Mouse (Mus musculus) MEL (cell line): Measurements from ENCODE around the gene Itgb1bp1. TPM values are rescaled to one million over a fixed set of nuclear protein-coding genes. Genes with fewer than 3 reads are reported as not detected.

ENCODE experiments used
- DNase-seq: peaks from one replicate; pipeline ENCODE4 v3.0.0; 2011; ENCODE audit warnings: low read depth, low spot score
- H3K27ac ChIP-seq: 2 replicates; pipeline ENCODE4 v1.5.1; 2012; ENCODE audit warnings: low read depth, mild to moderate bottlenecking, control low read depth, low read length, moderate library complexity; ENCODE audit not compliant: control insufficient read depth
- H3K27me3 ChIP-seq, 2 experiments: fragments of 150-350 bp in 1 of 2; sonication (generic) in 1 of 2; 2 replicates each; pipeline ENCODE4 v1.6.1; 2012; ENCODE audit warnings: low read length in 2 of 2, mild to moderate bottlenecking in 2 of 2, improper control_type of control experiment in 1 of 2, moderate library complexity in 1 of 2; ENCODE audit not compliant: insufficient read depth in 2 of 2, control insufficient read depth in 1 of 2
- H3K36me3 ChIP-seq, 2 experiments: 2 replicates each; pipeline ENCODE4 v1.6.1; 2012 to 2014; ENCODE audit warnings: low read length in 2 of 2, improper control_type of control experiment in 1 of 2, inconsistent platforms in 1 of 2, mild to moderate bottlenecking in 1 of 2; ENCODE audit not compliant: insufficient read depth in 2 of 2, control insufficient read depth in 1 of 2
- H3K4me1 ChIP-seq, 2 experiments: fragments of 150-350 bp in 1 of 2; sonication (generic) in 1 of 2; 2 replicates each; pipeline ENCODE4 v1.6.1; 2012; ENCODE audit warnings: low read length in 2 of 2, improper control_type of control experiment in 1 of 2, mild to moderate bottlenecking in 1 of 2; ENCODE audit not compliant: insufficient read depth in 2 of 2, control insufficient read depth in 1 of 2
- H3K4me3 ChIP-seq, 2 experiments: fragments of 150-350 bp in 1 of 2; sonication (generic) in 1 of 2; 2 replicates each; pipeline ENCODE4 v1.5.1; 2012; ENCODE audit warnings: low read depth in 2 of 2, low read length in 2 of 2, mild to moderate bottlenecking in 2 of 2, moderate library complexity in 2 of 2, control low read depth in 1 of 2, improper control_type of control experiment in 1 of 2; ENCODE audit not compliant: control insufficient read depth in 1 of 2, insufficient read depth in 1 of 2
- H3K79me2 ChIP-seq: 2 replicates; pipeline ENCODE4 v1.6.1; 2012; ENCODE audit warnings: mild to moderate bottlenecking, low read length, moderate library complexity; ENCODE audit not compliant: control insufficient read depth, poor library complexity, insufficient read depth
- H3K9ac ChIP-seq: 2 replicates; pipeline ENCODE4 v1.6.1; 2012; ENCODE audit warnings: low read depth, mild to moderate bottlenecking, control low read depth, low read length, moderate library complexity; ENCODE audit not compliant: control insufficient read depth, poor library complexity, severe bottlenecking
- H3K9me3 ChIP-seq: fragments of 150-350 bp; sonication (generic); replicated peaks from 2 replicates; pipeline ENCODE4 v1.6.1; 2012; ENCODE audit warnings: mild to moderate bottlenecking, low read length, improper control_type of control experiment, moderate library complexity; ENCODE audit not compliant: insufficient read depth
- CTCF ChIP-seq, 3 experiments: IDR thresholded peaks in 2 of 3; conservative IDR thresholded peaks in 1 of 3; 2 replicates each; pipeline ENCODE4 v1.5.1; 2011 to 2012; ENCODE audit warnings: low read length in 3 of 3, low read depth in 2 of 3, mild to moderate bottlenecking in 2 of 3, improper control_type of control experiment in 1 of 3, inconsistent platforms in 1 of 3, mixed read lengths in 1 of 3, moderate library complexity in 1 of 3; ENCODE audit not compliant: control insufficient read depth in 1 of 3, insufficient read depth in 1 of 3, poor library complexity in 1 of 3, severe bottlenecking in 1 of 3
- E2F4 ChIP-seq: IDR thresholded peaks from 2 replicates; pipeline ENCODE4 v1.6.1; 2011; ENCODE audit warnings: low read depth, low read length, improper control_type of control experiment, borderline replicate concordance
- EP300 ChIP-seq, 2 experiments: IDR thresholded peaks; 2 replicates each; pipeline ENCODE4 v1.6.1; 2011; ENCODE audit warnings: improper control_type of control experiment in 2 of 2, low read length in 2 of 2, low read depth in 1 of 2, mild to moderate bottlenecking in 1 of 2
- ETS1 ChIP-seq: IDR thresholded peaks from 2 replicates; pipeline ENCODE4 v1.6.1; 2012; ENCODE audit warnings: low read depth, mild to moderate bottlenecking, inconsistent platforms, low read length, improper control_type of control experiment, moderate library complexity
- GABPA ChIP-seq: IDR thresholded peaks from 2 replicates; pipeline ENCODE4 v1.6.1; 2012; ENCODE audit warnings: low read depth, mild to moderate bottlenecking, inconsistent platforms, low read length, improper control_type of control experiment, moderate library complexity
- JUND ChIP-seq: IDR thresholded peaks from 2 replicates; pipeline ENCODE4 v1.6.1; 2011; ENCODE audit warnings: low read depth, mild to moderate bottlenecking, improper control_type of control experiment, low read length
- MAZ ChIP-seq: IDR thresholded peaks from 2 replicates; pipeline ENCODE4 v1.6.1; 2012; ENCODE audit warnings: low read depth, mild to moderate bottlenecking, inconsistent platforms, low read length, improper control_type of control experiment
- MEF2A ChIP-seq: IDR thresholded peaks from 2 replicates; pipeline ENCODE4 v1.6.1; 2014; ENCODE audit warnings: low read depth, mild to moderate bottlenecking, inconsistent platforms, low read length, improper control_type of control experiment; ENCODE audit not compliant: poor library complexity, insufficient replicate concordance, severe bottlenecking; ENCODE audit errors: extremely low read depth
- MXI1 ChIP-seq: IDR thresholded peaks from 2 replicates; pipeline ENCODE4 v1.6.1; 2011; ENCODE audit warnings: mild to moderate bottlenecking, low read depth, low read length, improper control_type of control experiment
- MYB ChIP-seq: IDR thresholded peaks from 2 replicates; pipeline ENCODE4 v1.6.1; 2011; ENCODE audit warnings: mild to moderate bottlenecking, low read depth, low read length, improper control_type of control experiment
- MYC ChIP-seq: IDR thresholded peaks from 2 replicates; pipeline ENCODE4 v1.6.1; 2011; ENCODE audit warnings: low read depth, mild to moderate bottlenecking, low read length, improper control_type of control experiment, moderate library complexity
- POLR2AphosphoS2 ChIP-seq: IDR thresholded peaks from 2 replicates; pipeline ENCODE4 v1.6.1; 2011; ENCODE audit warnings: low read length, improper control_type of control experiment
- POLR2AphosphoS5 ChIP-seq: IDR thresholded peaks from 2 replicates; pipeline ENCODE4 v1.6.1; 2012; ENCODE audit warnings: low read depth, borderline replicate concordance, mild to moderate bottlenecking, inconsistent platforms, low read length, moderate library complexity, mixed read lengths
- RAD21 ChIP-seq: IDR thresholded peaks from 2 replicates; pipeline ENCODE4 v1.6.1; 2011; ENCODE audit warnings: mild to moderate bottlenecking, low read depth, low read length, improper control_type of control experiment
- TAL1 ChIP-seq: IDR thresholded peaks from 2 replicates; pipeline ENCODE4 v1.6.1; 2012; ENCODE audit warnings: mild to moderate bottlenecking, inconsistent platforms, low read length, moderate library complexity, mixed read lengths
- TBP ChIP-seq: IDR thresholded peaks from 2 replicates; pipeline ENCODE4 v1.8.0; 2011; ENCODE audit warnings: low read depth, low read length, improper control_type of control experiment
- TCF12 ChIP-seq: IDR thresholded peaks from 2 replicates; pipeline ENCODE4 v1.6.1; 2014; ENCODE audit warnings: low read depth, mild to moderate bottlenecking, inconsistent platforms, low read length, improper control_type of control experiment, moderate library complexity
- USF1 ChIP-seq: IDR thresholded peaks from 2 replicates; pipeline ENCODE4 v1.6.1; 2014; ENCODE audit warnings: low read depth, mild to moderate bottlenecking, inconsistent platforms, low read length, improper control_type of control experiment, moderate library complexity
- ZC3H11A ChIP-seq: IDR thresholded peaks from 2 replicates; pipeline ENCODE4 v1.6.1; 2012; ENCODE audit warnings: low read depth, mild to moderate bottlenecking, inconsistent platforms, low read length, improper control_type of control experiment
- ZKSCAN1 ChIP-seq: IDR thresholded peaks from 2 replicates; pipeline ENCODE4 v1.6.1; 2012; ENCODE audit warnings: low read depth, mild to moderate bottlenecking, inconsistent platforms, low read length, improper control_type of control experiment, moderate library complexity
- ZMIZ1 ChIP-seq: IDR thresholded peaks from 2 replicates; pipeline ENCODE4 v1.6.1; 2012; ENCODE audit warnings: low read depth, mild to moderate bottlenecking, inconsistent platforms, low read length, improper control_type of control experiment, moderate library complexity
- polyA plus RNA-seq, 2 experiments: library from polyadenylated mRNA; stranded (reverse) in 1 of 2; unstranded in 1 of 2; fragments of >175 nt in 1 of 2; fragments of >200 nt in 1 of 2; gene quantifications; 2 replicates each; pipeline versions ENCODE4 v1.2.1 to v1.2.4; 2012; ENCODE audit warnings: low replicate concordance in 2 of 2, low read depth in 1 of 2; ENCODE audit not compliant: insufficient read length in 2 of 2, insufficient read depth in 1 of 2, missing spikeins in 1 of 2
- total RNA-seq: library from RNA; depleted of rRNA; stranded (reverse); fragments of 300-350 nt; gene quantifications from 2 replicates; pipeline ENCODE4 v1.2.3, GENCODE M21; 2012

Itgb1bp1 gene
- total and polyA plus RNA-seq, 3 experiments, result 22.0 to 41.3 TPM; not detected in 1

- Histone ChIP-seq H3K4me3 (no peak overlapping the region), H3K9ac (no peak overlapping the region), H3K79me2 (no peaks in the 10 kb centered on the region), H3K9me3 (no peaks in the 10 kb centered on the region), H3K27ac (no peak overlapping the region), H3K4me1 (no peaks in the 10 kb centered on the region), H3K27me3 (no peaks in the 10 kb centered on the region), H3K36me3 (no peaks in the 10 kb centered on the region)
- TF ChIP-seq RAD21, result no peak
- no peak for TF ChIP-seq MYB
- no peak for TF ChIP-seq TAL1
- TF ChIP-seq POLR2AphosphoS5, result no peak
- no peak for TF ChIP-seq JUND
- TF ChIP-seq EP300 (IDR thresholded peaks at IDR 0.05; ENCODE audit: low read depth in 1 of 2, low read length in 2 of 2), result no peak
- no peak for TF ChIP-seq MEF2A
- TF ChIP-seq USF1, result no peak
- no peak for TF ChIP-seq POLR2AphosphoS2
- TF ChIP-seq MAZ, result no peak
- TF ChIP-seq ZMIZ1, result no peak
- no peak for DNase-seq
Observed at GRCm38 (mm10) chr12:21263256-21263655, 22.8 kb downstream of the Itgb1bp1 start.

GRCm38 (mm10) chr12:21261521-21261920 is 24.6 kb downstream of the Itgb1bp1 start:
- no peaks in the 10 kb centered on the region for H3K9me3 ChIP-seq
- H3K4me3 ChIP-seq, result no peak overlapping the region
- TF ChIP-seq POLR2AphosphoS2 (no peak), CTCF (IDR thresholded peaks at IDR 0.05 in 2 of 3, conservative IDR thresholded peaks at IDR 0.05 in 1 of 3; ENCODE audit: control insufficient read depth in 1 of 3, insufficient read depth in 1 of 3, low read depth in 2 of 3, low read length in 3 of 3, poor library complexity in 1 of 3, severe bottlenecking in 1 of 3) (no peak), MYC (no peak), GABPA (no peak), TBP (no peak), MYB (no peak), TCF12 (no peak), ZKSCAN1 (no peak), MEF2A (no peak), MAZ (no peak), ZC3H11A (no peak), ETS1 (no peak), E2F4 (no peak), EP300 (IDR thresholded peaks at IDR 0.05; ENCODE audit: low read depth in 1 of 2, low read length in 2 of 2) (no peak), MXI1 (no peak)
- no peak overlapping the region for H3K27ac ChIP-seq
- DNase-seq, result no peak
- no peaks in the 10 kb centered on the region for H3K27me3 ChIP-seq
- no peaks in the 10 kb centered on the region for H3K4me1 ChIP-seq
- no peaks in the 10 kb centered on the region for H3K36me3 ChIP-seq
- H3K79me2 ChIP-seq, result no peaks in the 10 kb centered on the region
- no peak overlapping the region for H3K9ac ChIP-seq
